20 mouse cellular contexts compared by ENCODE assay signal in the genomic region with DNA sequence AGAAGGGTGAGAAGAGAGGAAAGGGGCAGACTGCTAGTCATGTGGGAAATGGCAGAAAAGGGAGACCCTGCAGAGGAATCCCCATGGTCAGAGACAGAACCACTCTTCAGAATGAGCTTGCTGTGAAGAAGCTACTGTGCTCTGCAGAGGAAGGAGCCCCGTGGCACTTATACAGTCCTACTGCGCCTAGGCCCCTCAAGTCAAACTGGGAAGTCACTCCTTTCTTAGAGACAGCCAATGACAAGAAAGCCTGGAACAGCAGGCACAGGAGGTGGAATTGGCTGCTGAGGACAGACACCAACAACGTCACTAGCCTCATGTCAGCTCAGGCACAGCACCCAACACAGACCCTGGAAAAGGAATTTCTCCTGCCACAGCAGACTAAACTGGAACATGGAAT.
"Had no signal": no experiment of that assay in that cellular context is flagged by ENCODE, and none has a peak within 500 bp of the region (broad histone marks: within the 10 kb centered on the region; RNA-seq: fewer than 3 reads in every experiment).

No protein-coding gene starts in this region.

- H3K36me3 ChIP-seq: kidney, embryonic 15.5 days; liver, embryonic 13.5 days; neural tube, embryonic 12.5 days; neural tube, embryonic 15.5 days had no signal

- H3K9me3 ChIP-seq: kidney, embryonic 15.5 days; liver, embryonic 13.5 days; neural tube, embryonic 15.5 days had no signal

- H3K27ac ChIP-seq: kidney, embryonic 15.5 days; left cerebral cortex, adult 2 months; liver, embryonic 13.5 days; neural tube, embryonic 12.5 days; neural tube, embryonic 15.5 days; stomach, postnatal 0 days had no signal

- H3K9ac ChIP-seq: kidney, embryonic 15.5 days; liver, embryonic 13.5 days; neural tube, embryonic 12.5 days; neural tube, embryonic 15.5 days had no signal

- H3K4me1 ChIP-seq: kidney, embryonic 15.5 days; liver, embryonic 13.5 days; megakaryocyte, embryonic 14.5 days; neural tube, embryonic 12.5 days; neural tube, embryonic 15.5 days had no signal

- DNase-seq: kidney, adult 11 months; kidney, adult 8-10 months; kidney, postnatal 10 days; kidney, postnatal 36 days; layer of hippocampus, postnatal 36 days; liver, embryonic 13.5 days; lung, adult 2 months; lung, postnatal 36 days; right cerebral cortex, adult 18-20 months; right cerebral cortex, postnatal 14 days; right cerebral cortex, postnatal 4 days; thymus, adult 2 months; thymus, postnatal 14 days; thymus, postnatal 4 days had no signal

- H3K27me3 ChIP-seq: kidney, embryonic 15.5 days; liver, embryonic 13.5 days; megakaryocyte, embryonic 14.5 days; neural tube, embryonic 12.5 days; neural tube, embryonic 15.5 days had no signal

- H3K4me3 ChIP-seq: kidney, embryonic 15.5 days; left cerebral cortex, adult 2 months; liver, embryonic 13.5 days; megakaryocyte, embryonic 14.5 days; neural tube, embryonic 12.5 days; neural tube, embryonic 15.5 days had no signal

- H3K4me2 ChIP-seq: kidney, embryonic 15.5 days; liver, embryonic 13.5 days; neural tube, embryonic 12.5 days; neural tube, embryonic 15.5 days had no signal
